Mouse (Mus musculus) thymus, adult 2 months (tissue): Measurements from ENCODE around the gene Fam160b1.

Experiments used
- CTCF ChIP-seq: fragments of 200-500 bp; IDR thresholded peaks from 2 replicates; pipeline ENCODE4 v1.5.1; 2012; ENCODE audit warnings: mild to moderate bottlenecking, control low read depth, low read length, moderate library complexity, borderline replicate concordance; ENCODE audit not compliant: control insufficient read depth, poor library complexity, insufficient read depth; ENCODE audit errors: extremely low read depth
- POLR2A ChIP-seq: fragments of 200-500 bp; IDR thresholded peaks from 2 replicates; pipeline ENCODE4 v1.6.1; 2012; ENCODE audit warnings: mild to moderate bottlenecking, low read length, control low read depth, moderate library complexity; ENCODE audit not compliant: control insufficient read depth, poor library complexity, insufficient read depth; ENCODE audit errors: extremely low read depth

GRCm38 (mm10) chr19:57330309-57330708, 30.2 kb upstream of the Fam160b1 start:
- TF ChIP-seq CTCF, result no peak
- TF ChIP-seq POLR2A, result no peak
